Mouse (Mus musculus) retina, postnatal 1 day (tissue): ENCODE measurements at regions not wholly inside any gene's neighbourhood (a gene's known extent, or its start where the extent isn't known, plus 50 kb on each side); places are given as distances from the start of the nearest gene placed in this dataset.
A peak's percentile ranks its signal among the peaks of the same experiment; 100 is the strongest.

Experiments
- DNase-seq: peaks from one replicate; pipeline ENCODE4 v3.0.0-alpha.2; 2012

- peak; percentile 77 for DNase-seq
These were observed 77.0 kb upstream of the Lgr5 start for GRCm38 (mm10) chr10:115664567-115664966.

GRCm38 (mm10) chr10:115676661-115677060 lies 89.1 kb upstream of the Lgr5 start:
- DNase-seq, result no peak

GRCm38 (mm10) chr10:115681115-115681514 lies 93.5 kb upstream of the Lgr5 start:
- DNase-seq, result no peak

GRCm38 (mm10) chr10:115691939-115692338 lies 104.4 kb upstream of the Lgr5 start:
- DNase-seq, result no peak

GRCm38 (mm10) chr10:115693986-115694833 lies 106.6 kb upstream of the Lgr5 start:
- DNase-seq, result no peak

- no peak for DNase-seq
These were observed 114.3 kb upstream of the Tspan8 start for GRCm38 (mm10) chr10:115702358-115702757.

GRCm38 (mm10) chr10:115708623-115709022 lies 108.0 kb upstream of the Tspan8 start:
- no peak for DNase-seq

GRCm38 (mm10) chr10:115713896-115714295 lies 102.7 kb upstream of the Tspan8 start:
- peak; percentile 11 for DNase-seq

- DNase-seq, result no peak
These were observed 100.5 kb upstream of the Tspan8 start for GRCm38 (mm10) chr10:115716178-115716577.

GRCm38 (mm10) chr10:115717064-115717463 lies 99.6 kb upstream of the Tspan8 start:
- DNase-seq, result no peak

GRCm38 (mm10) chr10:115722589-115722988 lies 94.0 kb upstream of the Tspan8 start:
- no peak for DNase-seq

GRCm38 (mm10) chr10:115742634-115743347 lies 73.8 kb upstream of the Tspan8 start:
- DNase-seq, result no peak

- DNase-seq, result peak; percentile 10
These were observed 66.8 kb upstream of the Tspan8 start for GRCm38 (mm10) chr10:115749844-115750243.

- peak; percentile 5 for DNase-seq
These were observed 66.4 kb upstream of the Tspan8 start for GRCm38 (mm10) chr10:115750250-115750649.

- DNase-seq, result no peak
These were observed 58.0 kb upstream of the Tspan8 start for GRCm38 (mm10) chr10:115758667-115759066.
